Mouse (Mus musculus) heart, postnatal 25 days (tissue): ENCODE data around the gene Bard1. TPM values are rescaled to one million over a fixed set of nuclear protein-coding genes. Genes with fewer than 3 reads are reported as not detected.

Experiments used
- DNase-seq: peaks from one replicate; pipeline ENCODE4 v3.0.0; 2022; ENCODE audit warnings: low spot score
- intact Hi-C: fragments of 180-260 bp; cut with DNase I; formaldehyde crosslinking; loops from one replicate; pipeline ENCODE4 v1.15.1; 2025
- total RNA-seq, 2 experiments: library from RNA; stranded (reverse); gene quantifications; 2 replicates each; pipeline ENCODE4 v1.2.3; 2021

The Bard1 gene
- total RNA-seq, 2 experiments from 2014 or later = 0.53 to 0.70 TPM

DNA sequence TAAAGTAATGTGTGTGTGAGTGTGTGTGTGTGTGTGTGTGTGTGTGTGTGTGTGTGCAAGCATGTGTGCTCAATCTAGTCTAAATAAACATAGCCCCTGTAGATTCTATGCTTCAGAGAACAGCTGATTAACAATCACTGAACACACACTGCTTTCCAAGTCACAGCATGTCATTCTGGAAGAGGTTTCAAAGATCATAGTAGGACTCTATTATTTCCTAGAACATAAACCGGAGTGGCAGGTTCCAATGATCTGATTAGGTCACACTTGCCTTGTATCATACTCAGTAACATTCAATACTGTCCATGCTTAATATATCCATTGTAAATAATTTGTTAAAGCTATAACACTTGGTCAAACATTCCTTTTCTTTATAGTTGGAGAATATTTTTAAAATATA is 47.5 kb downstream of the Bard1 start:
- intact Hi-C loops = no loop called here
- DNase-seq = no peak

DNA sequence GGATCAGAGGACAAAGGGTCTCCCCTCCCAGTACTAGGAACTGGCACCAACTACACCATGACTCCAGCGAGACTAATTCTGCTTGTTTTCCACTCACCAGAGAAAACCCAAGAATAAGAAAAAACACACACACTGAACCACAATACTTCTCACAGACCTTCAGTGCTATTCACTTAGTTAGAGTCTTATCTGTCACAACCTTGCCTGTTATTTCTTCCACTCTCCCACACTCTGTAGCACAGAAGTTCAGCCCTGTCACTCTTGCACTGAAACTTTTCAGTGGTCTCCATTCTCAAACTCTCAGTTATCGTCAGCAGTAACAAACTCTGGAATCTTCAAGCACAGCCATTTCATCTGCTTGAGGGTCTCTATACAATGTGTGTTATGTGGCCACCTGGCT is 50.2 kb downstream of the Bard1 start:
- intact Hi-C loops = no loop called here
- DNase-seq = no peak

- DNase-seq = no peak
- intact Hi-C loops = no loop called here
These were observed 50.7 kb downstream of the Bard1 start for GRCm38 (mm10) chr1:71052252-71052651.

- intact Hi-C loops = no loop called here
- DNase-seq = no peak
These were observed 57.8 kb downstream of the Bard1 start for GRCm38 (mm10) chr1:71045141-71045540.

DNA sequence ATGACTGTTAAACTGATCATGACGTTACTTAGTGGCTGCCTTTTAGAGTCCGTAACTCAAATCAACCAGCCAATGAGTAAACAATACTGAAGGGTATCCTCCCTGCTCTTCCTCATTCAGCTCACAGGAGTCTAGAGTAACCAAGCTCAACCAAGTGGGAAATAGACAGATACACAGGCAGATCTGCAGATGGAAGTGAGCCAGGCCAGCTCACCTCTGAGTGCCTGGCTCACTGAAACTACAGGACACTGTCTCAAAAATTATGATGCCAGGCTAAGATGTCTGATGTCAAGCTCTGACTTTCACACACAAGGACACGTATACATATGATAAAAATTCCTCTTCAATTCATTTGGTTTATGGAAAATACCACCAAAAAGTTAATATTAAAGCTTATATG is 59.0 kb downstream of the Bard1 start:
- no peak for DNase-seq
- intact Hi-C loops = no loop called here

DNA sequence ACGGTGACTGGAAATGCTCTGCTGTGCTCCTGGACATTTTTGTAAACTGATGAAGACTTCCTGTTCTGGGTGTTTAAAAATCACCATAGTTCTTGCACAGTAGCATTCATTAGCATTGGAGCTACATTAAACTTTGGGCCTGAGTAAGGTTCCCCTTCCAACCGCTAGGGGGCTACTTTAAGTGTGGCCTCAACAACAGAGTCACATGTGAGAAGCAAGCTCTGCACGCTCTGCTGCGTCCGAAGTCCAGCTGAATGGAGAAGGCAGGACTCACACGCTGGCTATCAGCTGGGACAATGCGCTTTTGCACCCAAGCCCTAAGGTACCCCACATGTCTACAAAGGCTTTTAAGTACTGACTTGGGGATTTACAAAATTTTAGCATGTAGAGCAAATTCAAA is 65.9 kb downstream of the Bard1 start:
- intact Hi-C loops = no loop called here
- no peak for DNase-seq

DNA sequence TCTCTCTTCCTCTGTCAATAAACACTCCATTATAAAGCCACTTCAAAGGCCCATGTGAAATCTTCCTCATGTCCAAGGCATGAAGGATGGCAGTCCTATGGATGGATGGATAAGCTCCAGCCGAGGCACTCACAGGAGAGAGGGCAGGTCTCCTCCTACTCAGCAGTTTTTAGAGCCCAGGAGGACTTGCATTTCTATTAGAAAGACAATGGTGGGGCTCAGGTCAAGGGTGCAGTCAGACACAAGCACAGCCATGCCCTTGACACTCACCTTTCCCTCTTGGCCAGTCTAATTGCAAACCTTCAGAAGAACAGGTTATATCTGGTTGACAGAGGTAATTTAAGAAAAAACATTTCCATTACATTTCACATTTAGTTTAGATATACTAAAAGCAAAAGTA is 67.4 kb downstream of the Bard1 start:
- DNase-seq = no peak
- intact Hi-C loops = no loop called here

DNA sequence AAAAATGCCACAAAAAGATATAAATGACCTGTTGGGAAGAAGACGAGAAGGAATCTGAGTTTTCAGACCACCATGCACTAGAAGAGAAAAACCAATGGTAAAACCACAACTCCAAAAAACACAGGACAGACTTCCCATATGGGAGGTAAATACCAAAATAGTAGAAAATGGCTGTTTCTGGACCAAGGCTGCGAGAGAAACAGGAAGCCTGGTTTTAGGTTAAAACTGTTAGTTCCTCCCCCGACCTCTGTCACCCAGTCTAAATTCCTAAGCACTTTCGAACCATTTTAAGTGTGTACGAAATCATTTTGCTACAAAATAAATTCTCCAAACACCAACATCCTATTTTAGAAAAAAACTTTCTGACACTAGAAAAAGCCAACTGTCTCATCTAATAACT is 80.2 kb downstream of the Bard1 start:
- intact Hi-C loops = no loop called here
- DNase-seq = no peak

DNA sequence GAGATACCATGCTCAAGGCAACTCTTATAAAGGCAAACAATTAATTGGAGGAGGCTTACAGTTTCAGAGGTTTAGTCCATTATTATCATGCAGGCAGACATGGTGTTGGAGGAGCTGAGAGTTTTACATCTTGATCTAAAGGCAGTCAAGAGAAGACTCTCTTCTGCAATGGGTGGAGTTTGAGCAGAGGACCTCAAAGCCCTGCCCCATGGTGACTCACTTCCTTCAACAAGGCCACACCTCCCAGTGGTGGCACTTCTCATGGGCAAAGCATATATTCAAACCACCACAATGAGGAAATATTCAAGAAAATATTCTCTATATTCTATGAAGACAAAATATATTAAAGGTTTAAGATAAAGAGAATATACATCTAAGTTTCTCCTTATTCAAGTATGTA is 88.6 kb downstream of the Bard1 start:
- no peak for DNase-seq
- intact Hi-C loops = no loop called here

- intact Hi-C loops = no loop called here
These were observed 96.9 kb downstream of the Bard1 start for GRCm38 (mm10) chr1:71005998-71006397.

DNA sequence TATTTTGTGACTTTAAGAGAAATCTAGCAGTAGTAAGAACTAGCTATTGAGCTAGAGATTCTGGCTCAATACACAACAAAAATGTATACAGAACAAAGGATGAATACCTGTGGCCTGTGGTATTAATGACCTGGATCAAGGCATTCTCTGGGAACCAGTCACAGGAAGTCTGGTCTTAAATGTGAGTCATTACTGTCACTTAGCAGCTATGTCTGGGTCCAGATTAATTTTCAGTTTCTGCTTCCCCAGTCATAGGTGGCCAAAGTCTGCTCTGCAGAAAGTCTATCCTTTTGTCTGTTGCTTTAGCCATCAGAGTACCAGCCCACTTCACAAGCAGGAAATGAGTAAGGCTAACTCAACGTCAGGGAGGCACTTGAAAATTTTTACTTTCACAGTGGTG is 98.8 kb downstream of the Bard1 start:
- no peak for DNase-seq
- intact Hi-C loops = no loop called here

More at GRCm38 (mm10) chr1:71005998-71006397, 96.9 kb downstream of the Bard1 start:
- DNase-seq = no peak

GRCm38 (mm10) chr1:71003741-71004140 is 99.2 kb downstream of the Bard1 start:
- no peak for DNase-seq
- intact Hi-C loops = no loop called here

GRCm38 (mm10) chr1:70997377-70997993 is 105.5 kb downstream of the Bard1 start:
- no peak for DNase-seq
- intact Hi-C loops = no loop called here

GRCm38 (mm10) chr1:70996766-70997165 is 106.2 kb downstream of the Bard1 start:
- DNase-seq = no peak
- intact Hi-C loops = no loop called here
